Mouse (Mus musculus) bone marrow macrophage, adult 2 months (primary cell): ENCODE measurements at regions not wholly inside any gene's neighbourhood (a gene's known extent, or its start where the extent isn't known, plus 50 kb on each side); places are given as distances from the start of the nearest gene placed in this dataset.

ENCODE experiments used
- CTCF ChIP-seq: IDR thresholded peaks from 2 replicates; pipeline ENCODE4 v1.5.1; 2012; ENCODE audit warnings: low read depth, mild to moderate bottlenecking, low read length, moderate library complexity
- POLR2A ChIP-seq: IDR thresholded peaks from 2 replicates; pipeline ENCODE4 v1.6.1; 2012; ENCODE audit warnings: mild to moderate bottlenecking, low read depth, low read length, borderline replicate concordance

- TF ChIP-seq CTCF (no peak), POLR2A (no peak)
Measured at GRCm38 (mm10) chr13:43972906-43973305, 188.3 kb downstream of the Cd83 start.
